Mouse (Mus musculus): ENCODE results near the gene Hs1bp3. TPM values are rescaled to one million over a fixed set of nuclear protein-coding genes. Genes with fewer than 3 reads are reported as not detected.

The Hs1bp3 gene
- polyA plus RNA-seq, 1 experiment from 2014 or later = 20.0 TPM

- Histone ChIP-seq H3K4me1 (ENCODE audit: insufficient read depth, low read length) (peaks cover 8% of the 10 kb centered on the region), H3K9ac (replicated peaks; ENCODE audit: low read length) (no peak overlapping the region), H3K36me3 (ENCODE audit: insufficient read depth, low read length) (peaks cover 13% of the 10 kb centered on the region), H3K4me3 (ENCODE audit: low read length) (no peak overlapping the region), H3K27ac (ENCODE audit: low read length) (no peak overlapping the region), H3K27me3 (ENCODE audit: insufficient read depth, low read length) (0 out of 2 replicates have a peak, but pooled peaks cover 4% of the 10 kb centered on the region), H3K9me3 (ENCODE audit: low read length) (no peaks in the 10 kb centered on the region), H3K4me2 (replicated peaks; ENCODE audit: low read depth, low read length) (no peak overlapping the region)
- 93% methylated on average over 5 of the region's 5 CpGs for WGBS
- no peak for ATAC-seq (ENCODE audit: low FRiP score, low TSS enrichment)
Measured at GRCm38 (mm10) chr12:8316541-8316940, 3.3 kb downstream of the Hs1bp3 start.

GRCm38 (mm10) chr12:8320084-8320713 lies 7.0 kb downstream of the Hs1bp3 start:
- H3K9ac ChIP-seq (replicated peaks; ENCODE audit: low read length) = no peak overlapping the region
- no peak overlapping the region for H3K4me3 ChIP-seq (ENCODE audit: low read length)
- peak; percentile 47; the same call in 1 of the 2 replicates for ATAC-seq (ENCODE audit: low FRiP score, low TSS enrichment)
- no peak overlapping the region for H3K4me2 ChIP-seq (replicated peaks; ENCODE audit: low read depth, low read length)
- WGBS = 40% methylated on average over 5 of the region's 5 CpGs
- H3K4me1 ChIP-seq (ENCODE audit: insufficient read depth, low read length) = no peaks in the 10 kb centered on the region
- peaks cover 23% of the 10 kb centered on the region for H3K36me3 ChIP-seq (ENCODE audit: insufficient read depth, low read length)
- no peaks in the 10 kb centered on the region for H3K27me3 ChIP-seq (ENCODE audit: insufficient read depth, low read length)
- no peak overlapping the region for H3K27ac ChIP-seq (ENCODE audit: low read length)
- H3K9me3 ChIP-seq (ENCODE audit: low read length) = no peaks in the 10 kb centered on the region

GRCm38 (mm10) chr12:8321506-8321905 lies 8.3 kb downstream of the Hs1bp3 start:
- H3K9me3 ChIP-seq (ENCODE audit: low read length) = no peaks in the 10 kb centered on the region

GRCm38 (mm10) chr12:8324086-8324485 lies 10.9 kb downstream of the Hs1bp3 start:
- WGBS = 77% methylated on average over 10 of the region's 10 CpGs
- no peaks in the 10 kb centered on the region for H3K27me3 ChIP-seq (ENCODE audit: insufficient read depth, low read length)
- no peak overlapping the region for H3K4me3 ChIP-seq (ENCODE audit: low read length)
- no peak overlapping the region for H3K9ac ChIP-seq (replicated peaks; ENCODE audit: low read length)
- H3K9me3 ChIP-seq (ENCODE audit: low read length) = no peaks in the 10 kb centered on the region
- H3K4me2 ChIP-seq (replicated peaks; ENCODE audit: low read depth, low read length) = no peak overlapping the region
- H3K36me3 ChIP-seq (ENCODE audit: insufficient read depth, low read length) = peaks cover 12% of the 10 kb centered on the region; the same call in 1 of the 2 replicates
- no peak overlapping the region for H3K27ac ChIP-seq (ENCODE audit: low read length)
- H3K4me1 ChIP-seq (ENCODE audit: insufficient read depth, low read length) = peaks cover 8% of the 10 kb centered on the region; the same call in 1 of the 2 replicates
- no peak for ATAC-seq (ENCODE audit: low FRiP score, low TSS enrichment)

More at GRCm38 (mm10) chr12:8321506-8321905, 8.3 kb downstream of the Hs1bp3 start:
- ATAC-seq (ENCODE audit: low FRiP score, low TSS enrichment) = no peak
- Histone ChIP-seq H3K4me3 (ENCODE audit: low read length) (no peak overlapping the region), H3K4me1 (ENCODE audit: insufficient read depth, low read length) (no peaks in the 10 kb centered on the region), H3K9ac (replicated peaks; ENCODE audit: low read length) (no peak overlapping the region), H3K27ac (ENCODE audit: low read length) (no peak overlapping the region), H3K27me3 (ENCODE audit: insufficient read depth, low read length) (no peaks in the 10 kb centered on the region), H3K36me3 (ENCODE audit: insufficient read depth, low read length) (peaks cover 23% of the 10 kb centered on the region), H3K4me2 (replicated peaks; ENCODE audit: low read depth, low read length) (no peak overlapping the region)
- WGBS = 85% methylated on average over 10 of the region's 10 CpGs

DNA sequence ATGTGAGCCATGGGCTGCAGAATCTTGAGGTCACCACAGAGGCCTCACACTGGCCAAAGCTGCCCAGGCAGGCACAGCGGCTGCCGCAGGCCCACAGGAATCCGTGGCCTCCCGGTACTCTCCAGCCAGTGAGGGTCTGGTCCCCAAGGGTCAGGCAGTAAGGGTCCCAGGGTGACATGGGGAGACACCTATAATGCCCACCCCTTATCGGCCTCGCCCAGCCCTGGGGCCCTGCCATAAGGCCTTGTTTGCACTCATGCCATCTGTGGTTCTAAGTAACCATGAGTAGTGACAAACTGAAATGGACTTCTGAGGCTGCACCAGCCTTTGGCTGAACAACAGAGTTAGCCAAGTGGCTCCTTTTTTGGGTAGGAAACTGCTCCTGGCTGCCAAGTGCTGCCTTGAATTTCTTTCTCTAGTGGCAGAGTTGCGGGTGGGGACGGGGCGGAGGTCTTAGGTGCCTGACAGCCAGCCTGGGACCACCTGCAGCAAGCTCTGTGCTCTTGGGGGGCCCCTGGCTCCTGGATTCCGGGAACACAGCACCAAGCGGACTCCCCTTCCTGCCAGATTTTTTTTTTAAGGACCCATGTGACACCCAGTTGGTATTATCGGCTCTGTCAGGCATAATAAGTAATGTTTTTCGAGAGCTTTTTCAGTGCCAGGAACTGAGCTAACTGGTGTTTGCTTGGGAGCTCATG lies 12.2 kb downstream of the Hs1bp3 start:
- Histone ChIP-seq H3K36me3 (ENCODE audit: insufficient read depth, low read length) (peaks cover 12% of the 10 kb centered on the region; the same call in 1 of the 2 replicates), H3K4me1 (ENCODE audit: insufficient read depth, low read length) (peaks cover 8% of the 10 kb centered on the region; the same call in 1 of the 2 replicates), H3K4me3 (ENCODE audit: low read length) (no peak overlapping the region), H3K4me2 (replicated peaks; ENCODE audit: low read depth, low read length) (no peak overlapping the region), H3K27me3 (ENCODE audit: insufficient read depth, low read length) (no peaks in the 10 kb centered on the region), H3K9me3 (ENCODE audit: low read length) (no peaks in the 10 kb centered on the region), H3K9ac (replicated peaks; ENCODE audit: low read length) (no peak overlapping the region), H3K27ac (ENCODE audit: low read length) (no peak overlapping the region)
- 84% methylated on average over 13 of the region's 13 CpGs for WGBS
- no peak; the same call in 1 of the 2 replicates for ATAC-seq (ENCODE audit: low FRiP score, low TSS enrichment)

GRCm38 (mm10) chr12:8325943-8326522 lies 12.8 kb downstream of the Hs1bp3 start:
- Histone ChIP-seq H3K27me3 (ENCODE audit: insufficient read depth, low read length) (no peaks in the 10 kb centered on the region), H3K9me3 (ENCODE audit: low read length) (no peaks in the 10 kb centered on the region), H3K4me3 (ENCODE audit: low read length) (no peak overlapping the region), H3K27ac (ENCODE audit: low read length) (no peak overlapping the region), H3K9ac (replicated peaks; ENCODE audit: low read length) (no peak overlapping the region), H3K4me1 (ENCODE audit: insufficient read depth, low read length) (peaks cover 12% of the 10 kb centered on the region), H3K36me3 (ENCODE audit: insufficient read depth, low read length) (peaks cover 12% of the 10 kb centered on the region; the same call in 1 of the 2 replicates), H3K4me2 (replicated peaks; ENCODE audit: low read depth, low read length) (no peak overlapping the region)
- 94% methylated on average over 17 of the region's 17 CpGs for WGBS
- no peak for ATAC-seq (ENCODE audit: low FRiP score, low TSS enrichment)

- peak; percentile 82 for ATAC-seq (ENCODE audit: low FRiP score, low TSS enrichment)
- H3K4me3 ChIP-seq (ENCODE audit: low read length) = no peak overlapping the region
- peaks cover 8% of the 10 kb centered on the region; the same call in 1 of the 2 replicates for H3K36me3 ChIP-seq (ENCODE audit: insufficient read depth, low read length)
- no peaks in the 10 kb centered on the region for H3K9me3 ChIP-seq (ENCODE audit: low read length)
- WGBS = 39% methylated on average over 17 of the region's 17 CpGs
- no peak overlapping the region for H3K27ac ChIP-seq (ENCODE audit: low read length)
- no peak overlapping the region for H3K4me2 ChIP-seq (replicated peaks; ENCODE audit: low read depth, low read length)
- H3K9ac ChIP-seq (replicated peaks; ENCODE audit: low read length) = peak overlapping the region; percentile 39
- H3K27me3 ChIP-seq (ENCODE audit: insufficient read depth, low read length) = no peaks in the 10 kb centered on the region
- peaks cover 22% of the 10 kb centered on the region for H3K4me1 ChIP-seq (ENCODE audit: insufficient read depth, low read length)
Measured at GRCm38 (mm10) chr12:8326825-8327674, 13.8 kb downstream of the Hs1bp3 start.

DNA sequence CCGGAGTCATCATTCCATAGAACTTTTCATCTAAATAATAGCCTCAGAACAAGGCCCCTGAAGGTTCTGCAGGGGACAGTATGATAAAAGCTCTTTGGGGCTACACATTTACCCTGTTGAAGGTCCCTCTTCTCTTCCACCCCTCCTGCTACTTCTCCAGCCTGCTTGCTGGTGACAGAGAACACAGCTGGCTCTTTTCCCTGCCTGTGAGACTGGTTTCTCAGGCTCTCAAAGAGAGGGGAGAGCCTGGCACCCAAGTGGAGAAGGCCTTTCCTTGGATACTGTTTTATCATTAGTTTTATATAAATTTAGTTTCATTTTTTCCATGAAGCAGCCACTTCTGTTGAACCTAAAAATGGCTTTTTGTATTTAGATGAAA lies 14.4 kb downstream of the Hs1bp3 start:
- Histone ChIP-seq H3K27me3 (ENCODE audit: insufficient read depth, low read length) (no peaks in the 10 kb centered on the region), H3K27ac (ENCODE audit: low read length) (no peak overlapping the region), H3K9me3 (ENCODE audit: low read length) (no peaks in the 10 kb centered on the region), H3K4me1 (ENCODE audit: insufficient read depth, low read length) (peaks cover 25% of the 10 kb centered on the region), H3K4me2 (replicated peaks; ENCODE audit: low read depth, low read length) (no peak overlapping the region), H3K9ac (replicated peaks; ENCODE audit: low read length) (peak overlapping the region; percentile 39; the same call in 1 of the 2 replicates), H3K36me3 (ENCODE audit: insufficient read depth, low read length) (peaks cover 7% of the 10 kb centered on the region; the same call in 1 of the 2 replicates), H3K4me3 (ENCODE audit: low read length) (no peak overlapping the region)
- ATAC-seq (ENCODE audit: low FRiP score, low TSS enrichment) = no peak
- WGBS = 96% methylated on average over 1 of the region's 1 CpGs

DNA sequence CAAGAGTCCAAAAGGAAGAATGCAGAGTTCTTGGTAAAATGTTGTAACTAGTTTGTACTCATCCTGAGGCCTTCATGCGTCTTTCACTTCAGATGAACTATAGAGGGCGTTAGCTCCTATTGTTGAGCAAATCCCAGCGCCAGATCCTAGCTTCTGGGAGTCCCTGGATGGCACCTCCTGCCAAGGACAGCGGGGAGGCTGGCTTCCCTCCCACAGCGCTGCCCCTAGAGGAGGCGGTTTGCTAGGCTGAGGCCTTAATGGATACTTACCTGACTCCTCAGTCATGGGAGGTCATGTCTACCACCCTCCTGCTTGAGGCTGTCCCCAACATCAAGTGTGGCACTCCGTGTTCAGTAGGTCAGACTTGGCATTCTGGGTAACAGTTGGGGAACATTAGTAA lies 16.0 kb downstream of the Hs1bp3 start:
- H3K27me3 ChIP-seq (ENCODE audit: insufficient read depth, low read length) = no peaks in the 10 kb centered on the region
- no peak overlapping the region for H3K9ac ChIP-seq (replicated peaks; ENCODE audit: low read length)
- no peak overlapping the region for H3K4me2 ChIP-seq (replicated peaks; ENCODE audit: low read depth, low read length)
- H3K27ac ChIP-seq (ENCODE audit: low read length) = no peak overlapping the region
- H3K4me3 ChIP-seq (ENCODE audit: low read length) = no peak overlapping the region
- peaks cover 25% of the 10 kb centered on the region for H3K4me1 ChIP-seq (ENCODE audit: insufficient read depth, low read length)
- peaks cover 4% of the 10 kb centered on the region for H3K36me3 ChIP-seq (ENCODE audit: insufficient read depth, low read length)
- no peak for ATAC-seq (ENCODE audit: low FRiP score, low TSS enrichment)
- 94% methylated on average over 7 of the region's 7 CpGs for WGBS
- H3K9me3 ChIP-seq (ENCODE audit: low read length) = no peaks in the 10 kb centered on the region
